Mouse (Mus musculus): ENCODE data around the gene H2-Ab1. TPM values are rescaled to one million over a fixed set of nuclear protein-coding genes. Genes with fewer than 3 reads are reported as not detected.

Gene H2-Ab1
- total RNA-seq, 1 experiment = 1.9 TPM

- Histone ChIP-seq H3K27ac (ENCODE audit: insufficient read depth, low read depth, low read length, poor library complexity, severe bottlenecking) (no peak overlapping the region), H3K9me3 (ENCODE audit: control insufficient read depth, insufficient read depth, low read depth, low read length) (0 out of 2 replicates have a peak, but pooled peaks cover 3% of the 10 kb centered on the region), H3K4me1 (ENCODE audit: control insufficient read depth in 2 of 2, insufficient read depth in 2 of 2, low read length in 2 of 2, poor library complexity in 1 of 2) (no peaks in the 10 kb centered on the region), H3K9ac (ENCODE audit: insufficient read depth, low read depth, low read length, poor library complexity, severe bottlenecking) (no peak overlapping the region), H3K36me3 (ENCODE audit: control insufficient read depth, insufficient read depth, low read length, poor library complexity, severe bottlenecking) (no peaks in the 10 kb centered on the region), H3K4me3 (ENCODE audit: insufficient read depth in 1 of 2, low read depth in 1 of 2, low read length in 2 of 2, poor library complexity in 1 of 2, severe bottlenecking in 1 of 2) (no peak overlapping the region)
- no peak for DNase-seq (ENCODE audit: low read depth, low spot score)
- no peak for TF ChIP-seq MAFK (IDR thresholded peaks at IDR 0.05; ENCODE audit: insufficient read depth, low read depth, low read length)
- TF ChIP-seq ZC3H11A (IDR thresholded peaks at IDR 0.05; ENCODE audit: borderline replicate concordance, low read depth, low read length) = no peak
- TF ChIP-seq CHD2 (IDR thresholded peaks at IDR 0.05; ENCODE audit: low read depth, low read length) = no peak
- no peak for TF ChIP-seq ZNF384 (IDR thresholded peaks at IDR 0.05; ENCODE audit: low read depth, low read length)
- no peak for TF ChIP-seq HCFC1 (IDR thresholded peaks at IDR 0.05; ENCODE audit: borderline replicate concordance, insufficient read depth, low read length)
- in situ Hi-C loops (cut with MboI; ENCODE audit: low sequenced_read_pairs in 2 of 2, unreplicated experiment in 2 of 2) = loop anchor here in 1 of 2 experiments (10.0 kb wide), 1 partner anchor 104 kb away; no protein-coding TSS in a partner anchor
These were observed 17.1 kb upstream of the H2-Ab1 start for GRCm38 (mm10) chr17:34240366-34240765.

DNA sequence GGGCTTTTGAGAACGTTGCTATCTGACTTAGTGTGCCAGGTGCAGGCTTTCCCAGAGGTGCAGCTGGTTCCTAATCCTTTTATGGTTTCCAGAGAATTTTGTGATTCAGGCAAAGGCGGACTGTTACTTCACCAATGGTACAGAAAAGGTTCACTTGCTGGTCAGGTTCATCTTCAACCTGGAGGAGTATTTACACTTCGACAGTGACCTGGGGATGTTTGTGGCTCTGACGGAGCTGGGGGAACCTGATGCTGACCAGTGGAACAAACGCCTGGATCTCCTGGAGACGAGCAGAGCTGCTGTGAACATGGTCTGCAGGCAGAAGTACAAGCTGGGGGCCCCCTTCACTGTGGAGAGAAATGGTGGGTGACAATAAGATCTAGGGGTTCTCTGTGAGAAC, 16.6 kb upstream of the H2-Ab1 start:
- H3K27ac ChIP-seq (ENCODE audit: insufficient read depth, low read depth, low read length, poor library complexity, severe bottlenecking) = no peak overlapping the region
- no peak overlapping the region for H3K9ac ChIP-seq (ENCODE audit: insufficient read depth, low read depth, low read length, poor library complexity, severe bottlenecking)
- no peaks in the 10 kb centered on the region for H3K4me1 ChIP-seq (ENCODE audit: control insufficient read depth in 2 of 2, insufficient read depth in 2 of 2, low read length in 2 of 2, poor library complexity in 1 of 2)
- DNase-seq (ENCODE audit: low read depth, low spot score) = no peak
- H3K9me3 ChIP-seq (ENCODE audit: control insufficient read depth, insufficient read depth, low read depth, low read length) = 0 out of 2 replicates have a peak, but pooled peaks cover 3% of the 10 kb centered on the region
- in situ Hi-C loops (cut with MboI; ENCODE audit: low sequenced_read_pairs in 2 of 2, unreplicated experiment in 2 of 2) = loop anchor here in 1 of 2 experiments (10.0 kb wide), 1 partner anchor 104 kb away; no protein-coding TSS in a partner anchor
- H3K4me3 ChIP-seq (ENCODE audit: insufficient read depth in 1 of 2, low read depth in 1 of 2, low read length in 2 of 2, poor library complexity in 1 of 2, severe bottlenecking in 1 of 2) = no peak overlapping the region
- H3K36me3 ChIP-seq (ENCODE audit: control insufficient read depth, insufficient read depth, low read length, poor library complexity, severe bottlenecking) = no peaks in the 10 kb centered on the region
- TF ChIP-seq CHD2 (IDR thresholded peaks at IDR 0.05; ENCODE audit: low read depth, low read length) (no peak), ZNF384 (IDR thresholded peaks at IDR 0.05; ENCODE audit: low read depth, low read length) (no peak), MAFK (IDR thresholded peaks at IDR 0.05; ENCODE audit: insufficient read depth, low read depth, low read length) (no peak), HCFC1 (IDR thresholded peaks at IDR 0.05; ENCODE audit: borderline replicate concordance, insufficient read depth, low read length) (no peak), ZC3H11A (IDR thresholded peaks at IDR 0.05; ENCODE audit: borderline replicate concordance, low read depth, low read length) (no peak)

GRCm38 (mm10) chr17:34244656-34245055, 12.8 kb upstream of the H2-Ab1 start:
- Histone ChIP-seq H3K4me3 (ENCODE audit: insufficient read depth in 1 of 2, low read depth in 1 of 2, low read length in 2 of 2, poor library complexity in 1 of 2, severe bottlenecking in 1 of 2) (no peak overlapping the region), H3K36me3 (ENCODE audit: control insufficient read depth, insufficient read depth, low read length, poor library complexity, severe bottlenecking) (no peaks in the 10 kb centered on the region), H3K9me3 (ENCODE audit: control insufficient read depth, insufficient read depth, low read depth, low read length) (no peaks in the 10 kb centered on the region), H3K4me1 (ENCODE audit: control insufficient read depth in 2 of 2, insufficient read depth in 2 of 2, low read length in 2 of 2, poor library complexity in 1 of 2) (no peaks in the 10 kb centered on the region), H3K9ac (ENCODE audit: insufficient read depth, low read depth, low read length, poor library complexity, severe bottlenecking) (no peak overlapping the region), H3K27ac (ENCODE audit: insufficient read depth, low read depth, low read length, poor library complexity, severe bottlenecking) (no peak overlapping the region)
- TF ChIP-seq CHD2 (IDR thresholded peaks at IDR 0.05; ENCODE audit: low read depth, low read length) (no peak), HCFC1 (IDR thresholded peaks at IDR 0.05; ENCODE audit: borderline replicate concordance, insufficient read depth, low read length) (no peak), ZNF384 (IDR thresholded peaks at IDR 0.05; ENCODE audit: low read depth, low read length) (no peak), ZC3H11A (IDR thresholded peaks at IDR 0.05; ENCODE audit: borderline replicate concordance, low read depth, low read length) (no peak), MAFK (IDR thresholded peaks at IDR 0.05; ENCODE audit: insufficient read depth, low read depth, low read length) (no peak)
- DNase-seq (ENCODE audit: low read depth, low spot score) = no peak
- in situ Hi-C loops (cut with MboI; ENCODE audit: low sequenced_read_pairs in 2 of 2, unreplicated experiment in 2 of 2) = loop anchor here in 1 of 2 experiments (5.0 to 10.0 kb wide), 2 partner anchors 68 to 100 kb away; no protein-coding TSS in a partner anchor

GRCm38 (mm10) chr17:34247047-34247446, 10.4 kb upstream of the H2-Ab1 start:
- Histone ChIP-seq H3K9me3 (ENCODE audit: control insufficient read depth, insufficient read depth, low read depth, low read length) (no peaks in the 10 kb centered on the region), H3K27ac (ENCODE audit: insufficient read depth, low read depth, low read length, poor library complexity, severe bottlenecking) (no peak overlapping the region), H3K4me1 (ENCODE audit: control insufficient read depth in 2 of 2, insufficient read depth in 2 of 2, low read length in 2 of 2, poor library complexity in 1 of 2) (no peaks in the 10 kb centered on the region), H3K36me3 (ENCODE audit: control insufficient read depth, insufficient read depth, low read length, poor library complexity, severe bottlenecking) (no peaks in the 10 kb centered on the region), H3K9ac (ENCODE audit: insufficient read depth, low read depth, low read length, poor library complexity, severe bottlenecking) (no peak overlapping the region), H3K4me3 (ENCODE audit: insufficient read depth in 1 of 2, low read depth in 1 of 2, low read length in 2 of 2, poor library complexity in 1 of 2, severe bottlenecking in 1 of 2) (no peak overlapping the region)
- DNase-seq (ENCODE audit: low read depth, low spot score) = no peak
- TF ChIP-seq ZNF384 (IDR thresholded peaks at IDR 0.05; ENCODE audit: low read depth, low read length) (no peak), CHD2 (IDR thresholded peaks at IDR 0.05; ENCODE audit: low read depth, low read length) (no peak), HCFC1 (IDR thresholded peaks at IDR 0.05; ENCODE audit: borderline replicate concordance, insufficient read depth, low read length) (no peak), MAFK (IDR thresholded peaks at IDR 0.05; ENCODE audit: insufficient read depth, low read depth, low read length) (no peak), ZC3H11A (IDR thresholded peaks at IDR 0.05; ENCODE audit: borderline replicate concordance, low read depth, low read length) (no peak)
- in situ Hi-C loops (cut with MboI; ENCODE audit: low sequenced_read_pairs in 2 of 2, unreplicated experiment in 2 of 2) = loop anchor here in 1 of 2 experiments (5.0 to 10.0 kb wide), 2 partner anchors 65 to 98 kb away; no protein-coding TSS in a partner anchor

Measured in ES-E14 (cell line).